Mouse (Mus musculus) midbrain, embryonic 16.5 days (tissue): Measurements from ENCODE around the gene Ptgfr. TPM values are rescaled to one million over a fixed set of nuclear protein-coding genes. Genes with fewer than 3 reads are reported as not detected.

Source experiments
- ATAC-seq: fragments of 200-750 bp; cut with Nextera tagmentation; 2 replicates; pipeline ENCODE4 v1.8.0; 2017; ENCODE audit warnings: moderate TSS enrichment
- H3K27ac ChIP-seq: fragments of 300-500 bp; sonication (generic); 2 replicates; pipeline ENCODE4 v1.5.1; 2014; ENCODE audit warnings: mild to moderate bottlenecking, low read length, mixed read lengths
- H3K27me3 ChIP-seq: fragments of 300-500 bp; sonication (generic); 2 replicates; pipeline ENCODE4 v1.6.1; 2014; ENCODE audit warnings: low read depth, low read length, mixed read lengths; ENCODE audit not compliant: control insufficient read depth, insufficient read depth
- H3K36me3 ChIP-seq: fragments of 300-500 bp; sonication (generic); 2 replicates; pipeline ENCODE4 v1.6.1; 2014; ENCODE audit warnings: mild to moderate bottlenecking, low read length, moderate library complexity, mixed read lengths; ENCODE audit not compliant: control insufficient read depth, insufficient read depth
- H3K4me1 ChIP-seq: fragments of 300-500 bp; sonication (generic); 2 replicates; pipeline ENCODE4 v1.6.1; 2014; ENCODE audit warnings: mild to moderate bottlenecking, low read length, mixed read lengths; ENCODE audit not compliant: control insufficient read depth, insufficient read depth
- H3K4me2 ChIP-seq: fragments of 300-500 bp; sonication (generic); 2 replicates; pipeline ENCODE4 v1.6.1; 2014; ENCODE audit warnings: mild to moderate bottlenecking, low read length, mixed read lengths
- H3K4me3 ChIP-seq: fragments of 300-500 bp; sonication (generic); 2 replicates; pipeline ENCODE4 v1.5.1; 2014; ENCODE audit warnings: low read depth, mild to moderate bottlenecking, low read length, moderate library complexity, mixed read lengths
- H3K9ac ChIP-seq: fragments of 300-500 bp; sonication (generic); 2 replicates; pipeline ENCODE4 v1.6.1; 2014; ENCODE audit warnings: low read depth, low read length, mixed read lengths
- H3K9me3 ChIP-seq: fragments of 300-500 bp; sonication (generic); replicated peaks from 2 replicates; pipeline ENCODE4 v1.6.1; 2014; ENCODE audit warnings: mild to moderate bottlenecking, low read length, mixed read lengths; ENCODE audit not compliant: control insufficient read depth, poor library complexity, severe bottlenecking
- WGBS: fragments of 180-500 bp; shearing (Covaris S2); extraction: QIAGEN DNeasy Blood & Tissue Kit; methylation state at CpG from one replicate; pipeline ENCODE4 v1.1.7; 2014; 5-methylcytosine and 5-hydroxymethylcytosine counted together
- polyA plus RNA-seq: library from polyadenylated mRNA; unstranded; fragments of >200 nt; fragmentation: Nextera tagmentation; extraction: Ambion mirVana; gene quantifications from 2 replicates; pipeline ENCODE4 v1.2.1, GENCODE M21; 2015

The Ptgfr gene
- polyA plus RNA-seq, result 0.60 and 1.0 TPM in 2 replicates

GRCm38 (mm10) chr3:151836871-151837680 is at the start of gene Ptgfr:
Gene Ptgfr, minus strand, starts transcription at chr3:151837630.
- Histone ChIP-seq H3K27me3 (no peaks in the 10 kb centered on the region), H3K4me3 (peak within 1 kb of the TSS; percentile 50), H3K9ac (peak within 1 kb of the TSS; percentile 64), H3K4me2 (peak within 1 kb of the TSS; percentile 72), H3K4me1 (no peaks in the 10 kb centered on the region; the same call in 1 of the 2 replicates), H3K27ac (no peak within 1 kb of the TSS), H3K9me3 (no peaks in the 10 kb centered on the region), H3K36me3 (no peaks in the 10 kb centered on the region)
- WGBS, result under 1% methylated on average over 30 of the region's 30 CpGs
- peak; percentile 89 for ATAC-seq

GRCm38 (mm10) chr3:151883881-151884280 is 46.5 kb upstream of the Ptgfr start:
- Histone ChIP-seq H3K9me3 (no peaks in the 10 kb centered on the region), H3K9ac (no peak overlapping the region), H3K27ac (no peak overlapping the region), H3K36me3 (no peaks in the 10 kb centered on the region), H3K27me3 (no peaks in the 10 kb centered on the region), H3K4me3 (no peak overlapping the region), H3K4me2 (no peak overlapping the region), H3K4me1 (no peaks in the 10 kb centered on the region)
- ATAC-seq, result no peak
- 77% methylated on average over 5 of the region's 5 CpGs for WGBS

- Histone ChIP-seq H3K9ac (no peak overlapping the region), H3K36me3 (no peaks in the 10 kb centered on the region), H3K9me3 (no peaks in the 10 kb centered on the region), H3K27ac (no peak overlapping the region), H3K4me1 (no peaks in the 10 kb centered on the region), H3K4me2 (no peak overlapping the region), H3K4me3 (no peak overlapping the region), H3K27me3 (no peaks in the 10 kb centered on the region)
- ATAC-seq, result no peak
- 77% methylated on average over 2 of the region's 2 CpGs for WGBS
These were observed 42.6 kb upstream of the Ptgfr start for GRCm38 (mm10) chr3:151879981-151880380.

- H3K9ac ChIP-seq, result no peak overlapping the region
- H3K27me3 ChIP-seq, result no peaks in the 10 kb centered on the region
- H3K4me1 ChIP-seq, result no peaks in the 10 kb centered on the region
- no peaks in the 10 kb centered on the region for H3K36me3 ChIP-seq
- no peak overlapping the region for H3K4me2 ChIP-seq
- no peaks in the 10 kb centered on the region for H3K9me3 ChIP-seq
- ATAC-seq, result no peak
- H3K4me3 ChIP-seq, result no peak overlapping the region
- H3K27ac ChIP-seq, result no peak overlapping the region
These were observed 31.5 kb upstream of the Ptgfr start for GRCm38 (mm10) chr3:151868970-151869369.

- Histone ChIP-seq H3K27me3 (no peaks in the 10 kb centered on the region), H3K4me1 (no peaks in the 10 kb centered on the region), H3K27ac (no peak overlapping the region), H3K9me3 (no peaks in the 10 kb centered on the region), H3K4me2 (no peak overlapping the region), H3K36me3 (no peaks in the 10 kb centered on the region), H3K9ac (no peak overlapping the region), H3K4me3 (no peak overlapping the region)
- no peak for ATAC-seq
- 97% methylated on average over 1 of the region's 1 CpGs for WGBS
These were observed 13.9 kb upstream of the Ptgfr start for GRCm38 (mm10) chr3:151851344-151851743.

- Histone ChIP-seq H3K4me3 (no peak overlapping the region), H3K27me3 (no peaks in the 10 kb centered on the region), H3K36me3 (no peaks in the 10 kb centered on the region), H3K9ac (no peak overlapping the region), H3K4me1 (no peaks in the 10 kb centered on the region), H3K27ac (no peak overlapping the region), H3K4me2 (no peak overlapping the region), H3K9me3 (no peaks in the 10 kb centered on the region)
- ATAC-seq, result no peak
- 64% methylated on average over 1 of the region's 1 CpGs for WGBS
These were observed 13.2 kb upstream of the Ptgfr start for GRCm38 (mm10) chr3:151850621-151851020.

GRCm38 (mm10) chr3:151846292-151846691 is 8.9 kb upstream of the Ptgfr start:
- Histone ChIP-seq H3K36me3 (no peaks in the 10 kb centered on the region), H3K9ac (no peak overlapping the region), H3K27ac (no peak overlapping the region), H3K4me3 (no peak overlapping the region), H3K9me3 (no peaks in the 10 kb centered on the region), H3K4me2 (no peak overlapping the region), H3K27me3 (no peaks in the 10 kb centered on the region), H3K4me1 (no peaks in the 10 kb centered on the region)
- WGBS, result 92% methylated on average over 7 of the region's 7 CpGs
- ATAC-seq, result no peak

- no peak for ATAC-seq
- Histone ChIP-seq H3K9ac (no peak overlapping the region), H3K4me3 (no peak overlapping the region), H3K36me3 (no peaks in the 10 kb centered on the region), H3K4me2 (no peak overlapping the region), H3K9me3 (no peaks in the 10 kb centered on the region), H3K27me3 (no peaks in the 10 kb centered on the region), H3K4me1 (no peaks in the 10 kb centered on the region), H3K27ac (no peak overlapping the region)
- 85% methylated on average over 5 of the region's 5 CpGs for WGBS
These were observed 7.1 kb upstream of the Ptgfr start for GRCm38 (mm10) chr3:151844361-151845154.

GRCm38 (mm10) chr3:151840688-151841087 is 3.3 kb upstream of the Ptgfr start:
- no peak overlapping the region for H3K9ac ChIP-seq
- H3K27me3 ChIP-seq, result no peaks in the 10 kb centered on the region
- no peak for ATAC-seq
- no peak overlapping the region for H3K27ac ChIP-seq
- no peaks in the 10 kb centered on the region; the same call in 1 of the 2 replicates for H3K4me1 ChIP-seq
- no peak overlapping the region for H3K4me3 ChIP-seq
- H3K4me2 ChIP-seq, result no peak overlapping the region
- WGBS, result 72% methylated on average over 3 of the region's 3 CpGs
- no peaks in the 10 kb centered on the region for H3K9me3 ChIP-seq
- H3K36me3 ChIP-seq, result no peaks in the 10 kb centered on the region
